11 mouse cellular contexts compared by ENCODE assay signal in genomic region chr3:109254957-109255356, GRCm38 (mm10).
DNase-seq lines count a peak whose midpoint lies in the region; ATAC-seq and TF ChIP-seq lines count a peak whose summit lies in the region.
"Had no signal": no experiment of that assay in that cellular context is flagged by ENCODE, and none has a peak within 500 bp of the region (broad histone marks: within the 10 kb centered on the region; RNA-seq: fewer than 3 reads in every experiment).

No protein-coding gene starts in this region.

- no peak overlapping the region for H3K9ac ChIP-seq in heart, embryonic 11.5 days (ENCODE audit: low read depth, low read length)
- no peak overlapping the region for H3K9ac ChIP-seq in lung, postnatal 0 days (replicated peaks; ENCODE audit: low read depth)
- no peak overlapping the region for H3K9ac ChIP-seq in midbrain, postnatal 0 days (replicated peaks; ENCODE audit: low read length, poor library complexity, severe bottlenecking)
- H3K9ac ChIP-seq: limb, embryonic 15.5 days had no signal

- no peak for TF ChIP-seq EP300 in lung, postnatal 0 days (IDR thresholded peaks at IDR 0.05)

- WGBS in heart, embryonic 11.5 days (ENCODE audit: insufficient replicate concordance): 37% methylated on average over 5 of the region's 5 CpGs
- WGBS in lung, postnatal 0 days: 55% methylated on average over 5 of the region's 5 CpGs
- WGBS in midbrain, postnatal 0 days: 85% methylated on average over 5 of the region's 5 CpGs
- WGBS in forebrain, embryonic 10.5 days: 83% methylated on average over 5 of the region's 5 CpGs

- no peak overlapping the region for H3K4me2 ChIP-seq in heart, embryonic 11.5 days
- no peak overlapping the region for H3K4me2 ChIP-seq in lung, postnatal 0 days (replicated peaks; ENCODE audit: low read depth, low read length)
- H3K4me2 ChIP-seq in midbrain, postnatal 0 days (ENCODE audit: low read depth, low read length, poor library complexity, severe bottlenecking): no peak overlapping the region
- H3K4me2 ChIP-seq: limb, embryonic 15.5 days had no signal

- peak overlapping the region; percentile 50; the same call in 1 of the 2 replicates for H3K27ac ChIP-seq in heart, embryonic 11.5 days (ENCODE audit: low read depth, low read length)
- H3K27ac ChIP-seq in lung, postnatal 0 days (ENCODE audit: low read length): no peak overlapping the region
- H3K27ac ChIP-seq in midbrain, postnatal 0 days (ENCODE audit: low read depth, low read length): no peak overlapping the region
- no peak overlapping the region for H3K27ac ChIP-seq in forebrain, embryonic 10.5 days
- H3K27ac ChIP-seq: embryonic facial prominence, embryonic 10.5 days; limb, embryonic 15.5 days had no signal

- no peaks in the 10 kb centered on the region for H3K27me3 ChIP-seq in heart, embryonic 11.5 days (ENCODE audit: control insufficient read depth, insufficient read depth, low read length)
- no peaks in the 10 kb centered on the region for H3K27me3 ChIP-seq in lung, postnatal 0 days (replicated peaks; ENCODE audit: insufficient read depth, low read length)
- no peaks in the 10 kb centered on the region for H3K27me3 ChIP-seq in midbrain, postnatal 0 days (ENCODE audit: insufficient read depth, low read length)
- no peaks in the 10 kb centered on the region for H3K27me3 ChIP-seq in forebrain, embryonic 10.5 days (ENCODE audit: poor library complexity, severe bottlenecking)
- H3K27me3 ChIP-seq: limb, embryonic 15.5 days had no signal

- H3K4me1 ChIP-seq in heart, embryonic 11.5 days (ENCODE audit: control insufficient read depth, insufficient read depth, low read length): peaks cover 25% of the 10 kb centered on the region
- no peaks in the 10 kb centered on the region for H3K4me1 ChIP-seq in lung, postnatal 0 days (ENCODE audit: insufficient read depth, low read depth, low read length)
- no peaks in the 10 kb centered on the region for H3K4me1 ChIP-seq in midbrain, postnatal 0 days (ENCODE audit: insufficient read depth, low read length)
- peaks cover 28% of the 10 kb centered on the region for H3K4me1 ChIP-seq in forebrain, embryonic 10.5 days

- no peak for TF ChIP-seq CTCF in lung, postnatal 0 days (IDR thresholded peaks at IDR 0.05)
- no peak for TF ChIP-seq CTCF in midbrain, postnatal 0 days (IDR thresholded peaks at IDR 0.05)

- no peaks in the 10 kb centered on the region for H3K36me3 ChIP-seq in heart, embryonic 11.5 days (ENCODE audit: control insufficient read depth, insufficient read depth, low read length)
- H3K36me3 ChIP-seq in lung, postnatal 0 days (ENCODE audit: insufficient read depth, low read length): no peaks in the 10 kb centered on the region
- no peaks in the 10 kb centered on the region for H3K36me3 ChIP-seq in midbrain, postnatal 0 days (ENCODE audit: insufficient read depth, low read length)
- no peaks in the 10 kb centered on the region for H3K36me3 ChIP-seq in forebrain, embryonic 10.5 days (replicated peaks)
- H3K36me3 ChIP-seq: embryonic facial prominence, embryonic 10.5 days; limb, embryonic 15.5 days had no signal

- no peaks in the 10 kb centered on the region for H3K9me3 ChIP-seq in heart, embryonic 11.5 days (replicated peaks; ENCODE audit: control insufficient read depth, low read length)
- H3K9me3 ChIP-seq in lung, postnatal 0 days (ENCODE audit: low read length): no peaks in the 10 kb centered on the region
- H3K9me3 ChIP-seq in midbrain, postnatal 0 days (ENCODE audit: low read length): no peaks in the 10 kb centered on the region
- no peaks in the 10 kb centered on the region for H3K9me3 ChIP-seq in forebrain, embryonic 10.5 days
- H3K9me3 ChIP-seq: embryonic facial prominence, embryonic 10.5 days; limb, embryonic 15.5 days had no signal

- H3K4me3 ChIP-seq in heart, embryonic 11.5 days (ENCODE audit: low read depth, low read length): no peak overlapping the region
- no peak overlapping the region for H3K4me3 ChIP-seq in lung, postnatal 0 days (ENCODE audit: low read depth, low read length)
- H3K4me3 ChIP-seq in midbrain, postnatal 0 days (ENCODE audit: low read depth, low read length): no peak overlapping the region
- no peak overlapping the region for H3K4me3 ChIP-seq in forebrain, embryonic 10.5 days
- H3K4me3 ChIP-seq: embryonic facial prominence, embryonic 10.5 days; limb, embryonic 15.5 days had no signal

- DNase-seq in 416B (ENCODE audit: low read depth): peak; percentile 95
- DNase-seq in Muller cell, postnatal 12 days (ENCODE audit: inconsistent ontology term): peak; percentile 69
- peak; percentile 50 for DNase-seq in lung, postnatal 0 days (ENCODE audit: low spot score)
- no peak for DNase-seq in midbrain, postnatal 0 days (ENCODE audit: low spot score)
- DNase-seq in right cerebral cortex, postnatal 36 days (ENCODE audit: low spot score in 2 of 2): no peak
- no peak for DNase-seq in cerebellum, postnatal 10 days
- no peak for DNase-seq in forebrain, embryonic 10.5 days (ENCODE audit: extremely low spot score, low spot score)
- DNase-seq: kidney, postnatal 14 days had no signal

- ATAC-seq in heart, embryonic 11.5 days (replicated peaks; ENCODE audit: insufficient number of reproducible peaks, low FRiP score, low TSS enrichment): peak; percentile 61
- peak; percentile 41 for ATAC-seq in lung, postnatal 0 days
- no peak for ATAC-seq in midbrain, postnatal 0 days (ENCODE audit: low FRiP score)

Comparison
In these comparisons a context has a peak if more than half of its experiments do, and no peak if none do; other contexts are left out.
1. DNase-seq: peak in 416B (single experiment), Muller cell, postnatal 12 days (single experiment) and lung, postnatal 0 days (single experiment); none in midbrain, postnatal 0 days (single experiment), right cerebral cortex, postnatal 36 days (0 of 2), cerebellum, postnatal 10 days (0 of 2) and forebrain, embryonic 10.5 days (single experiment).